Mouse (Mus musculus) thymus, postnatal 25 days (tissue): ENCODE measurements around the gene Maml2.

Experiments used
- DNase-seq: peaks from one replicate; pipeline ENCODE4 v3.0.0; 2022

The Maml2 gene

GRCm38 (mm10) chr9:13297668-13298512, at the start of gene Maml2:
Gene Maml2 (plus strand): TSS chr9:13297957.
- peak; percentile 87 for DNase-seq

- no peak for DNase-seq
Observed at GRCm38 (mm10) chr9:13248104-13248503, 49.7 kb upstream of the Maml2 start.

DNA sequence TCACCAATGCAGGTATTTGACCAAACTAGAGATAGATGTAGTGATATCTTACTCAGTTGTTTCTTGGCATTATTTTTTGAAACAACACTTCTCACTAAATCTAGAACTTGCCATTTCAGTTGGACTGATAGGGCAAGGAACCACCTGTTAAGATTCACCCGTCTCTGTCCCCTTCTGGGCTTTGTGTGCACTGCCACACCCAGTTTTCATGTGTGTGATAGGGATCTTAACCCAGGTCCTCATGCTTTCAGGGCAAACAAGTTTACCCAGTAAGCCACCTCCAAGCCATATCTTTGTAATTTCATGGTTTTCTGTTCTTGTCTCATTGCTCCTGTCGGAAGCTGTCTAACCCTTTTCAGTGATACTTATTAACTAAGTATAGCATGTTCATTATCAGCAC, 46.5 kb upstream of the Maml2 start:
- DNase-seq: no peak

DNA sequence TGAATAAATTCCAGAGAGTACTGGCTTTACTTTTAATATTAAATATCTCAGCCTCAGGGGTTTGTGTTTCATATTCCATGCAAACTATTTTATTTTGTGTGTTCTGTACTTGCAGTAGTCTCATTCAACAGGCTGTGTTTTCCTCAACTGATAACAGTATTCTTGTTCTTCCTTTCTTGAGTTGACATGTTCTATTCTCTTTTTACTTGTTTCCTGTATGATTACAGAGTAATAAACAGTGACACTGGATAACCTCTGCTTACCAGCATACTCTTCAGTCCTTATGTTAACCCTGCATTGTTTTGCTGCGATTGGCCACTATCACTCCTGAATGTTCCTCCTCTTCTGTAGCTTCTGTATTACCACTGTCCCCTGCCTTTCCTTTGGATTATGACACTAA, 41.0 kb upstream of the Maml2 start:
- no peak for DNase-seq

DNA sequence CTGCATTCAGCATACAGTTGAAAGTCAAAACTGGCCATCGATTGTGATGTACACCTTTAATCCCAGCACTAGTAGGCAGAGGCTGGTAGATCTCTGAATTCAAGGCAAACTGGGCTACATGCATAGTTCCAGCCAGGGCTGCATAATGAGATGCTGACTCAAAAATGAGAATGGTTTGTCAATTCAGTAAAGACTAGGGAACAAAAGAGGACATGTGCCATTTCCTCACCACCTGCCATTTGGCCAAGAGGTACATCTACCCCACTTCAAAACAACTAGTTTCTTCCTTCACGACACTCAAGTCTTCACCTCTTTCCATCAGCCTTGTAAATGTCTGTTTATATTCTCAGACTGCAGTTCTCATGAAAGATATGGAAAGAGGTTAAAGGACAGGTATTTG, 39.6 kb upstream of the Maml2 start:
- DNase-seq: no peak

- no peak for DNase-seq
Observed at GRCm38 (mm10) chr9:13260980-13261379, 36.8 kb upstream of the Maml2 start.

DNA sequence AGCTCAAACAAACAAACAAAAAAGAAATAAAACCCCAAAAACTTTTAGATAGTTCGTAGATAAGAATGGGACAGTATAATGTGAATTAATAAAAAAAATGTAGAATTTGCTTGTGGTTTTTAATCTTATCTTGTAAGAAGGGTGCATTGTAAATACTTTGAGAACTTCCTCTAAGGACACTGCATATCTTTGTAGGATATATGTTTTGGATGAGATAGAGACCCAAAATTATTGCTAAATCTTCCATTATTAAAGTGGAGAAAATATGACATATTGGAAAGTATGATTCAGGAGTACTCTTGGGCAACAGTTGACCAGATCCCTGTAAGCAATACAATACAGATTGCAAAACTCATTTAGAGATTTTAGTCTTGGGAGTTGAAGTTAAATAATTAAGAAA, 24.5 kb upstream of the Maml2 start:
- no peak for DNase-seq

DNA sequence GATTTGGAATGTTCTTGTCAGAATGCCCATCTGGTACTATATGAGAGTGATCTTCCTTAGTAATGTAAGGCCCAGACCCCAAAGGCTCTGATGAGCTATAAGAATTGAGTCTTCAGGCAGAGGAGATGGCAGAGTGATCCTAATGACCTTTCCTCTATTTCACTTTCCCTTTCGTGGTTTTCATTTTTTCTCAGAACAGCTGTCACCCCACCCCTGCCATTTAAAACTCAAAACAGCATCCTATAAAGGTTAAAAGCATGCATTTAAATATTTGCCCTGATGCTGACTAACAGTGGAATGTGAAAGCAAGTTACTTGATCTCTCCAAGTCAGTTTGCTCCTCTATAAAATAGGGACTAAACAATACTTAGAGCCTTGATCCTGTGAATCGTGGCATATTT, 10.3 kb upstream of the Maml2 start:
- DNase-seq: no peak

DNA sequence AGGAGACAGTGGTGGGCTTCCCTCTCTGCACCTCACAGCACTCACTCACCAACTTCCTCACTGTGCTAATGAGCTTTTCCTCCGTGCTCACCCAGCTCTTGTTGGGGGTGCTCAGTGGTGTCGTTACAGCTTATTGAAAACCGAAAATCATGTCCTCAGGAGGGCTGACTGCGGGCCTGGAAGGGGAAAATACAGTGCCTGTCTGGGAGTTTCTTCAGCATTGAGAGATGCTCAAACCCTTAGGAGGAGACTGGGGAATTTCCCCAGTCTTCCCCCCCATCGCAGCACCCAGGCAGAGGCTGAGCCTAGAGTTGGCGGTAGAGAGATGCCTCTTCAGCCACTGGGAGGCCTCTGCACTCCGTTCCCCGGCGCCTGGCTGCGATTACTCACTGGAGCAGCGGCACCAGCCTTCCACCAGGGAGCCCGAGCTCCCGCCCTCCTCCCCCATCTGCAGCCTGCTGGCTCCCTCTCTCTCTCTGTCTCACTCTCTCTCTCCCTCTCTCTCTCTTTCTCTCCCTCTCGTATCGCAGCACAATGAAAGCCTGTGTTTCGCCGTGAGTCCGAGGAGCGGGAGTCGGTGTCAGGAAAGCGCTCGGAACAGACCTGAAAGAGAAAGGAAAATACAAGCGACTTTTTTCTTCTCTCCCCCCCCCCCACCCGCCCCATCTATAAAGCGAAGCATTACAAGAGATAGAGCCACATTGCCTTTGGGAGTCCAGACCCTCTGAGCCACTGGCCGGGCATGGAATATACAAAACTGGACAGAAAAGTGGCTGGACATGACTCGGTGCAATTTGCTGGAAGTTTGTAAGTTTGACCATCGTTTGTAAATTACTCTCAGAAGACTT, 1.3 kb upstream of the Maml2 start:
- DNase-seq: peak; percentile 90

GRCm38 (mm10) chr9:13297122-13297667, 562 bp upstream of the Maml2 start:
- DNase-seq: peak; percentile 42

DNA sequence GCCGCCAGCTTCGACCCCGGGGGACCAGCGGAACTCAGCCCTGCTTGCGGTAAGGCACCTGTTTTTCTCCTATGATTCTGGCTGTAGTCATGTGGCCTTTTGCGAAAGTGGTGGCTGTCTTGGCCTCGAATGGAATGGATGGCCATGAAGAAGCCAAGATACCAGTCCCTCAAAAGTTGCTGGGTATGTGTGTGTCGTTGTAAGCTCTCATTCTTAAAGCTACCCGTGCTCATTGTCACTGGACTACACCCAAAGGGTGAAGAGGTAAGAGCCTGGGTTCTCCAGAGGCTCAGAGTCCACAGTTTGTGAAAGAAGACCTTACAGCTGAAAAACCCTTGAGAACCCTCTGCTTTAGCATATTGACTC, 739 bp downstream of the Maml2 start:
- DNase-seq: no peak

DNA sequence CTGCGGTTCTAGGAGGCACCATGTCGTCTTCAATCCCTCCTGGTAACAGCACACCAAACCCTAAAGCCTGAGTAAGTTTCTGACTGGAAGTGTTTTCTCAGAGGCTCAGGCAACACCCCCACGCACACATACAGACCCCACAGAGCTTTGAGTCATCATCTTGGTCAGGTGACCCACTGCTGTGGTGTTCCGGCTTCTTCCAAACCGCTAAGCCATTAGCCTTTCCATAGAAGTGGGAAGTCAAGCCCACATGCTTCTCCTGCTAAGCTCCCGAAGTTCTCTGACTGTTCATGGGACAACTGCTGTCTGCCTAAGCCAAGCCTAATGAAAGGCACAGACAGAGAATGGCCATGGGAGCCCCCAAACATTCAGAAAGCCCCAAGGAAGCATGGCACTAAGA, 1.4 kb downstream of the Maml2 start:
- DNase-seq: no peak

DNA sequence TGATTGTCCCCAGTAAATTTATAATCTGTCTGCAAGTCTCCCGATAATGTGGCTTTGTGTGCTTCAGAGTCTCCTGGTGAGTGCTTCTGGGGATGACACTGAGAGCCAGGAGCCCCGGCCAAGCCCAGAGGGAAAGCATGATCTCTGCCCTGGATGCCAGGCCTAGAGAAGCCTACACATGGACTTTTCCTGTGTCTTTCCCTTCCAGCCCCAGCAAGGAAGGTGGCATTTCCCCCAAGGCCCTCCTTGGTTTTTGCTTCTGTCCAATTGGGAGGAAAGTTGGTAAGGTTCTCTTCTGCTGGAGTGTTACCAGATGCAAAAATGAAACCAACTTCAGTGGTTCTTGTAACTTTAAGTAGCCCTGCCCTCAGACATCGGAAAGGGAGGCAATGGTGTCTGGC, 2.3 kb downstream of the Maml2 start:
- DNase-seq: no peak

DNA sequence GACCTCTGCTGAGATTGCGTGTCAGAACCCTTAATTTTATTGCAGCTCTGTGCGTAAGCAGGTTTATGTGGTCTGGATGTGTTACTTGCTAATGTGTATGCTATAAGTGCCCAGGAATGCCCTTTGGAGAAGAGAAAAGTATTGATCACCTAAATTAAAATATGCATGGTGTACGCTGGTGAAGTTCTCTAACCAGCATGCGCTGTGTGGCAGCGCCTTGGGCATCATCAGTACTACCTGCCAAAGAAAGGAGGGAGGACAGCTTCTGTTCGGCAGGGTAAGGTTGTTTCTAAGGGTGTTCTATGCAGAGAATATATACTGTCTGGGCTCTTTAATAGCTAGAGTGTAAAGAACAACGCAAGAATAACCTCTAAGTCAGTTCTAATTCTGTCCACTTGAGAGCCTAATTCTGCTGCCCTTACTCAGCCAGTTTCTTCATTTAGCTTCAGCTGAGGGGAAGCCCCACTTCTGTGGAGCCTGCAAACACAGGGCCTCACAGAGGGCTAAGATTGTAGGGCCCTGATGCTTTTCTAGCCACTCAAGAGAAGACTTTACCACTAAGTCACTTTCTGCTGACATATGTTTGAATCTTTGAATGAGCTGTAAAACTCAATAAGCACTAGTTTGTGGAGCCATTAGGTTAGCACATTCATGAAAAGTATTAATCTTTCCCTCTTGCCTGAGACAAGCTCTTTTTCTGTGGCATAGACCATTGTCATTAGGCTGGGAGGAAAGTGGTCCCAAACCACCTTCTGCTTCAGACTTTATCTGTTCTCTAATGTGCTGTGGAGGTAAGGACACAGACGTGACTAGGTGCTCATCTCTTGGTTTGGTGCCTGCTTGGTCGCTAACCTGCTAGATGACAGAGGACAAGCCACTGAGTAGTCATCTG, 3.4 kb downstream of the Maml2 start:
- no peak for DNase-seq

DNA sequence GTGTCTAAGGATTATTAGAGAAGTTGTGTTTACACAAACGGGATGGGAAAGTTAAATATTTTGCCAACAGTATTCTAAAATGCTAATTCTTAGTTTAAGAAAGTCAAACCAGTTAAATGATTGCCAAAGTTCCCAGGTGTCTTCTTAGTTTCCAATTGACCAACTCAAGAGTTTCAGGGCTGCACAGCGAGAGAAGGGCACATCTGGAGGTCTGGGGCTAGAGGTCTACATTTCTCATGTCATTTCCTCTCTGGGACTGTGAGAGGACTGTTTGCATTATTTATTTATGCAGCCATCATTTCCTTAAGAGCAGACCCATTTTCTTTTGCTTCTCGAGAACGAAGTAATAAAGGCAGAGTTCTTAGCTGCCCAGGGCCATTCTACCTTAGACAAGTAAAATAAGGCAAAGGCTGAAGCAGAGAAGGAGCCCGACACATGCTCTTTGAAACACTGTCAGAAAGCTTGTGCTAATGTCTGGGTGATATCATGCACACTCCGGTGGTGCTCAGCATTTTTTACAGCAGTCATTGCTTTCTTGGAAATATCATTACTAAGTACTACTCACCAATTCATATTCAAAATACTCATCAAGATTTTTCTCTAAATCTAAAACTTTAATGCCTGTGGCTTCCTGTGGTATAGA, 4.5 kb downstream of the Maml2 start:
- no peak for DNase-seq

GRCm38 (mm10) chr9:13303099-13303771, 5.5 kb downstream of the Maml2 start:
- no peak for DNase-seq

- DNase-seq: no peak
Observed at GRCm38 (mm10) chr9:13303976-13304375, 6.2 kb downstream of the Maml2 start.

- no peak for DNase-seq
Observed at GRCm38 (mm10) chr9:13306471-13306870, 8.7 kb downstream of the Maml2 start.

GRCm38 (mm10) chr9:13307226-13307625, 9.5 kb downstream of the Maml2 start:
- no peak for DNase-seq

- DNase-seq: no peak
Observed at GRCm38 (mm10) chr9:13308718-13309117, 11.0 kb downstream of the Maml2 start.

- no peak for DNase-seq
Observed at GRCm38 (mm10) chr9:13309807-13310206, 12.1 kb downstream of the Maml2 start.

DNA sequence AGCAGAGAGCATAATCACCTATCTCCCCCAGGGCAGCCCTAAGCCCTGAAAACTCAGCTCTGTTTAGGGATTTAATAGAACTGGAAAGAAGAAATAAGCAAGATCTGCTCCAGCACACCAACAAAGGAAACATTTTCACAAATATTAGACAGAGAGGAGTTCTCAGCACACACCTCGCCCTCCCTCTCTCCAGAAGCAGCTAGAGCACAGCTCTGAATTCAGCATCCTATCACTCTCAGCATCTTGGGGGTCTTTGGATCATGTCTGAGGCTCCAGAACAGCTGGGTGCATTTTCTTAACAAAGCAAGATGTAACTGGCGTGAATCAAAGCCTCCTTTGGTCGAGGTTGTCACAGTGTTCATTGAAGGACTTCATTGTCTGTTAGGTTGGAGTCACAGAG, 12.5 kb downstream of the Maml2 start:
- DNase-seq: no peak
